11 mouse cellular contexts compared by ENCODE assay signal in the genomic region with DNA sequence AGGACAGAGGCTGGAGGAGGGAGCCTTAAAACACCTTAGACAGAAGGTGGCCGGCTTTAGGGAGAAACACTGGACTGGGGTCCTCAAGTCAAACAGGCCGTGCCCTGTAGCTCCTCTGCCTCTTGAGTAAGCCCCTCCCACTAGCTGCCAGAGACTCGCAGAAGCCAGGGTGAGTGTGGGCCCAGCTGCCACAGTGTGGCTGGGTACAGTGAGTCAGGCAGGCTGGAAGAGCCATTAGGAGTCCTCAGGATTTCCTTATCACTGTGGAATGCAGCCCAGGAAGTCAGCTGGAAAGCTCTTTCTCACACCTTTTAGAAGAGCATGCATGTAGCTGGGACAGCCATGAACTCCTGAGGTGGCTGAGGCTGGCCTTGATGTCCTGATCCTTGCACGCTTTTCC. TPM values are rescaled to one million over a fixed set of nuclear protein-coding genes. Genes with fewer than 3 reads are reported as not detected.
DNase-seq lines count a peak whose midpoint lies in the region; ATAC-seq and TF ChIP-seq lines count a peak whose summit lies in the region.
"Had no signal": no experiment of that assay in that cellular context is flagged by ENCODE, and none has a peak within 500 bp of the region (broad histone marks: within the 10 kb centered on the region; RNA-seq: fewer than 3 reads in every experiment).

No protein-coding gene starts in this region.

- no peak for TF ChIP-seq POLR2A in lung, adult 2 months (IDR thresholded peaks at IDR 0.05; ENCODE audit: borderline replicate concordance, extremely low read depth, low read depth, low read length)

- ATAC-seq in erythroblast, adult 5-6 weeks (replicated peaks; ENCODE audit: low FRiP score, poor library complexity, severe bottlenecking): 0 out of 2 replicates have a peak, but pooled peaks have one; percentile 44
- ATAC-seq: inflammation-experienced regulatory T-cells, adult 6 months had no signal

- 33% methylated on average over 4 of the region's 4 CpGs for WGBS in lung, adult 2 months

- peaks cover 4% of the 10 kb centered on the region for H3K4me1 ChIP-seq in lung, adult 2 months (ENCODE audit: control insufficient read depth, insufficient read depth, low read length)

- peak; percentile 53 for DNase-seq in retina, postnatal 1 day
- no peak for DNase-seq in retina, embryonic 14.5 days (ENCODE audit: low spot score)
- DNase-seq in lung, adult 2 months: peak; percentile 38
- no peak for DNase-seq in layer of hippocampus, adult 9-11 months
- no peak for DNase-seq in thymus, postnatal 10 days (ENCODE audit: low spot score in 2 of 2)
- no peak for DNase-seq in layer of hippocampus, postnatal 36 days
- DNase-seq: right cerebral cortex, postnatal 14 days had no signal

- no peak overlapping the region for H3K4me3 ChIP-seq in lung, adult 2 months (replicated peaks; ENCODE audit: extremely low read depth, low read depth, low read length)

- no peak for TF ChIP-seq CTCF in lung, adult 2 months (IDR thresholded peaks at IDR 0.05; ENCODE audit: insufficient read depth, low read length)

RNA-seq across cellular contexts. Expression of a gene that starts 19.5 kb away (rescaled TPM):
- 0.21 TPM in 1 of 2 replicates, not detected in the other for total RNA-seq in erythroblast, adult 5-6 weeks (2015; ENCODE audit: low replicate concordance)
- total RNA-seq in erythroblast, adult 5-6 weeks (2017; ENCODE audit: low replicate concordance): 0.68 TPM in 1 of 2 replicates, not detected in the other
- polyA plus RNA-seq in lung, adult 2 months (2012; rRNA removed): 108 and 115 TPM in 2 replicates
- total RNA-seq in layer of hippocampus, postnatal 36 days (2021): 10 to 100 TPM; 12.0 to 18.6 TPM
- total RNA-seq: monocyte, adult 5-6 weeks had no signal

RNA-seq across cellular contexts. Expression of a gene that starts 50.9 kb away (rescaled TPM):
- not detected in 2 replicates for total RNA-seq in erythroblast, adult 5-6 weeks (2015; ENCODE audit: low replicate concordance)
- not detected in 2 replicates for total RNA-seq in erythroblast, adult 5-6 weeks (2017; ENCODE audit: low replicate concordance)
- polyA plus RNA-seq in lung, adult 2 months (2012; rRNA removed): not detected in 2 replicates
- total RNA-seq in layer of hippocampus, postnatal 36 days (2021): not detected
- total RNA-seq: left cerebral cortex, postnatal 36 days had no signal
- polyA plus RNA-seq: inflammation-experienced regulatory T-cells, adult 6 months had no signal

RNA-seq across cellular contexts. Expression of a gene that starts 59.6 kb away (rescaled TPM):
- total RNA-seq in erythroblast, adult 5-6 weeks (2015; ENCODE audit: low replicate concordance): not detected in 2 replicates
- not detected in 2 replicates for total RNA-seq in erythroblast, adult 5-6 weeks (2017; ENCODE audit: low replicate concordance)
- polyA plus RNA-seq in lung, adult 2 months (2012; rRNA removed): 19.9 and 54.4 TPM in 2 replicates
- total RNA-seq in layer of hippocampus, postnatal 36 days (2021): under 1 TPM in 1 of 2 experiments, not detected in 1; 0.48 TPM
- total RNA-seq: monocyte, adult 5-6 weeks had no signal
- polyA plus RNA-seq: inflammation-experienced regulatory T-cells, adult 6 months had no signal

Comparison
In these comparisons a context has a peak if more than half of its experiments do, and no peak if none do; other contexts are left out.
1. DNase-seq: peak in retina, postnatal 1 day (single experiment) and lung, adult 2 months (single experiment); none in retina, embryonic 14.5 days (single experiment), layer of hippocampus, adult 9-11 months (single experiment), thymus, postnatal 10 days (0 of 2) and layer of hippocampus, postnatal 36 days (0 of 2).
2. RNA of a gene that starts 19.5 kb away (total RNA-seq): 12.0 to 18.6 TPM in layer of hippocampus, postnatal 36 days; 0.21 to 0.68 TPM in erythroblast, adult 5-6 weeks; every median in the first group is over 4 times any median in the second.